Mouse (Mus musculus): ENCODE results near the gene Pdcd5. TPM values are rescaled to one million over a fixed set of nuclear protein-coding genes. Genes with fewer than 3 reads are reported as not detected.

Pdcd5 gene
- polyA plus RNA-seq, 1 experiment = 68.9 TPM

GRCm38 (mm10) chr7:35606816-35607215 lies 40.5 kb downstream of the Pdcd5 start:
- TF ChIP-seq CTCF (IDR thresholded peaks at IDR 0.05; ENCODE audit: low read depth, low read length) = no peak
- TF ChIP-seq POLR2A (IDR thresholded peaks at IDR 0.05; ENCODE audit: borderline replicate concordance, low read depth, low read length) = no peak
- Histone ChIP-seq H3K27ac (ENCODE audit: insufficient read depth, low read depth, low read length) (no peak overlapping the region), H3K4me3 (ENCODE audit: insufficient read depth, low read length) (no peak overlapping the region), H3K4me1 (ENCODE audit: control insufficient read depth, insufficient read depth, low read length) (peaks cover 5% of the 10 kb centered on the region)

GRCm38 (mm10) chr7:35602766-35603165 lies 44.6 kb downstream of the Pdcd5 start:
- no peaks in the 10 kb centered on the region for H3K4me1 ChIP-seq (ENCODE audit: control insufficient read depth, insufficient read depth, low read length)
- no peak overlapping the region for H3K4me3 ChIP-seq (ENCODE audit: insufficient read depth, low read length)
- H3K27ac ChIP-seq (ENCODE audit: insufficient read depth, low read depth, low read length) = no peak overlapping the region
- TF ChIP-seq POLR2A (IDR thresholded peaks at IDR 0.05; ENCODE audit: borderline replicate concordance, low read depth, low read length) = no peak
- TF ChIP-seq CTCF (IDR thresholded peaks at IDR 0.05; ENCODE audit: low read depth, low read length) = no peak

GRCm38 (mm10) chr7:35601106-35601505 lies 46.2 kb downstream of the Pdcd5 start:
- Histone ChIP-seq H3K4me1 (ENCODE audit: control insufficient read depth, insufficient read depth, low read length) (no peaks in the 10 kb centered on the region), H3K4me3 (ENCODE audit: insufficient read depth, low read length) (no peak overlapping the region), H3K27ac (ENCODE audit: insufficient read depth, low read depth, low read length) (no peak overlapping the region)
- no peak for TF ChIP-seq POLR2A (IDR thresholded peaks at IDR 0.05; ENCODE audit: borderline replicate concordance, low read depth, low read length)
- TF ChIP-seq CTCF (IDR thresholded peaks at IDR 0.05; ENCODE audit: low read depth, low read length) = no peak

GRCm38 (mm10) chr7:35600031-35600430 lies 47.3 kb downstream of the Pdcd5 start:
- no peak overlapping the region for H3K4me3 ChIP-seq (ENCODE audit: insufficient read depth, low read length)
- no peak overlapping the region for H3K27ac ChIP-seq (ENCODE audit: insufficient read depth, low read depth, low read length)
- TF ChIP-seq CTCF (IDR thresholded peaks at IDR 0.05; ENCODE audit: low read depth, low read length) = no peak
- no peak for TF ChIP-seq POLR2A (IDR thresholded peaks at IDR 0.05; ENCODE audit: borderline replicate concordance, low read depth, low read length)
- no peaks in the 10 kb centered on the region for H3K4me1 ChIP-seq (ENCODE audit: control insufficient read depth, insufficient read depth, low read length)

GRCm38 (mm10) chr7:35599492-35599891 lies 47.8 kb downstream of the Pdcd5 start:
- Histone ChIP-seq H3K4me3 (ENCODE audit: insufficient read depth, low read length) (no peak overlapping the region), H3K4me1 (ENCODE audit: control insufficient read depth, insufficient read depth, low read length) (no peaks in the 10 kb centered on the region)
- no peak for TF ChIP-seq CTCF (IDR thresholded peaks at IDR 0.05; ENCODE audit: low read depth, low read length)
- TF ChIP-seq POLR2A (IDR thresholded peaks at IDR 0.05; ENCODE audit: borderline replicate concordance, low read depth, low read length) = no peak

GRCm38 (mm10) chr7:35594311-35594710 lies 53.0 kb downstream of the Pdcd5 start:
- no peak overlapping the region for H3K4me3 ChIP-seq (ENCODE audit: insufficient read depth, low read length)
- TF ChIP-seq CTCF (IDR thresholded peaks at IDR 0.05; ENCODE audit: low read depth, low read length) = no peak
- TF ChIP-seq POLR2A (IDR thresholded peaks at IDR 0.05; ENCODE audit: borderline replicate concordance, low read depth, low read length) = no peak

More at GRCm38 (mm10) chr7:35599492-35599891, 47.8 kb downstream of the Pdcd5 start:
- no peak overlapping the region for H3K27ac ChIP-seq (ENCODE audit: insufficient read depth, low read depth, low read length)

More at GRCm38 (mm10) chr7:35594311-35594710, 53.0 kb downstream of the Pdcd5 start:
- H3K27ac ChIP-seq (ENCODE audit: insufficient read depth, low read depth, low read length) = no peak overlapping the region
- H3K4me1 ChIP-seq (ENCODE audit: control insufficient read depth, insufficient read depth, low read length) = no peaks in the 10 kb centered on the region

Other genes starting within 250 kb of the Pdcd5 start
- not detected in 2 replicates for gene Slc7a9, start 198.7 kb downstream of the Pdcd5 start, polyA plus RNA-seq (2012; ENCODE audit: insufficient read depth, insufficient read length, missing spikeins)
- gene Tdrd12, start 109.8 kb downstream of the Pdcd5 start, polyA plus RNA-seq (2012; ENCODE audit: insufficient read depth, insufficient read length, missing spikeins) = not detected in 2 replicates
- gene Nudt19, start 91.2 kb downstream of the Pdcd5 start, polyA plus RNA-seq (2012; ENCODE audit: insufficient read depth, insufficient read length, missing spikeins) = 19.2 and 19.7 TPM in 2 replicates
- not detected in 2 replicates for gene Rgs9bp, start 61.9 kb downstream of the Pdcd5 start, polyA plus RNA-seq (2012; ENCODE audit: insufficient read depth, insufficient read length, missing spikeins)
- gene Ankrd27, start 61.3 kb downstream of the Pdcd5 start, polyA plus RNA-seq (2012; ENCODE audit: insufficient read depth, insufficient read length, missing spikeins) = 22.7 and 29.4 TPM in 2 replicates
- 1.5 TPM in 2 replicates for gene Dpy19l3, start 106.9 kb upstream of the Pdcd5 start, polyA plus RNA-seq (2012; ENCODE audit: insufficient read depth, insufficient read length, missing spikeins)
- not detected in 2 replicates for gene Zfp507, start 155.5 kb upstream of the Pdcd5 start, polyA plus RNA-seq (2012; ENCODE audit: insufficient read depth, insufficient read length, missing spikeins)

Measured in bone marrow macrophage, adult 2 months (primary cell).